Mouse (Mus musculus): Measurements from ENCODE around the gene Cdrt4.

Gene Cdrt4

GRCm38 (mm10) chr11:62951012-62951411 is at the start of gene Cdrt4:
Gene Cdrt4, plus strand, starts transcription at chr11:62951193.
- DNase-seq (ENCODE audit: low read depth), result no peak

GRCm38 (mm10) chr11:62901699-62902323 is 49.2 kb upstream of the Cdrt4 start:
- DNase-seq (ENCODE audit: low read depth), result peak; percentile 83

DNA sequence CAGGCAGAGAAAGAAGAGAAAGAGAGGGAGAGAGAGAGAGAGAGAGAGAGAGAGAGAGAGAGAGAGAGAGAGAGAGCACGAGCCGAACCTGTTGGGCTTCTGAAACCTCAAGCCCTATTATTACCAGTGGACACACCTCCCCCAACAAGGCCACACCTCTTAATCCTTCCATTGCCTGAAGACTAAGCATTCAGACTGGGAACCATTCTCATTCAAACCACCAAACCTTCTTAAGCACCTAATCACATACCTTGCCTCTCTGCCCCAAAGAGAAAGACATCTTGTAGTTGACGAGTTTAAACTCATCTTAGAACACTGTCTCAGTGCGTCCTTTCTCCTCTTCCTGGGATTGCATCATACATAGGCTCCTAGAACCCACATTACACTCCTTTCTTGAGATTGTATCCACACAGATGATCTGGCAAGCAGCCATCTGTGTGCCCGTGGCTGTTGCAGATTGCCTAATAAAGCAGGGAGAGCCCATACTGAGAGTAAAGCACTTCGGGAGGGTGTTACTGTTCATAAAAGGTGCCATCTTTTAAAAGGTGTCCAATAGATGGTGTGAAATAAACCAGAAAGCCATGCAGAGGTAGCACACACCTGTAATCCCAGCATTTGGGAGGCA is 47.0 kb upstream of the Cdrt4 start:
- peak; percentile 87 for DNase-seq (ENCODE audit: low read depth)

DNA sequence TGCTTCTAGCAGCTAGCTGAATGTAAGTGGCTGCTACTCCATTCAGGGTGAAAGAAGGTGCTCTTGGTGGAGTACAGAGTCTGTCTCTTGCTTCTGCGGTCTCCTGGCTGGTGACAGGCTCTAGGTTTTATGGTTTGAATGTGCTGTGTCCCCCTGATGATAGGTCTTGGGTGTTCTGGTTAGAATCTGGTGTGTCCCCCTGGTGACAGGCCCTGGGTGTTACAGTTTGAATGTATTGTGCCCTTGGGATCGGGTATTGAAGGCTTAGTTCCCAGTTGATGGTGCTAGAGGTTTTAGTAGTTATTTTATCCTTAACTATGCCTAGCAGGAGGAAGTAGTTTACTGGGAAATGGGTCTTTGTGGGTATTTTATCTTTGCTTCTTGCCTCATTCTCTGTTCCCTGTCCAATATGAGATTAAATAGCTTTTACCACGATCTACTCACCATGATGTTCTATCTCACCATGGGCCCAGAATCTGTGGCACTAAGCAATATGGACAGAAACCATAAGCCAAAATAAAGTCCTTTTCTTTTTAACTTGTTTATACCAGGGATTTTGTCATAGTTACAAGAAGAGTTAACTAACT is 41.2 kb upstream of the Cdrt4 start:
- peak; percentile 50 for DNase-seq (ENCODE audit: low read depth)

DNA sequence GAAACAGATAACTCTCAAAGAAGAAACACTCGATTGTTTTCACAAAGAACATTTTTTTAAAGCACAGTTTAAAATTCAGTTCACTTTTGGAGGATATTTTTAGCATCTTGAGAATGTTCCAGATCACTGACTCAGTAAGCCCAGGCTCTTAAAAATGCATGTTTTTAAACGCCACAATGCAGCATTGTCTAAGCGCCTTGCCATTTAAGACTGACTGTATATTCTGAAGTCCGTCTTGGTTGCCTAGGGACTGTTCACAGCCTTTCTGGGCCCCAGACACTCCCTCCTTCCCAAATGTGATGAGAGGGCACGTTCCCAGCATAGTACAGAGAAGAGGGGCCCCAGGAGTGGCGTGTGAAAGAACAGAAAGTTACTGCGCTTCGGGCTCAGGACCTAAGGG is 39.6 kb upstream of the Cdrt4 start:
- no peak for DNase-seq (ENCODE audit: low read depth)

DNA sequence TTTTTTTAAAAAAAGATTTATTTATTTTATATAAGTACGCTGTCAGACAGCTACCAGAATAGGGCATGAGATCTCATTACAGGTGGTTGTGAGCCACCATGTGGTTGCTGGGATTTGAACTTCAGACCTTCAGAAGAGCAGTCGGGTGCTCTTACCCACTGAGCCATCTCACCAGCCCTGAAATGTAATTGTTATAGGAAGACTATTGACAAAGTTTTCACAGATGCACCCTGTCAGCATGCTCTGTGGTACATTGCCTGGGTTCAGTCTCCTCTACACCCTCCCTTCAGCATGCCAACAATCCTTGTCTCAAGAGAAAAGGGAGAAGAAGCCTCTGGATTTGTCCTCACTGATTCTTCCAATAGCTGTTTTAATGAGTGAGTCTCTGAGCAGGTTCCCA is 37.9 kb upstream of the Cdrt4 start:
- DNase-seq (ENCODE audit: low read depth), result no peak

DNA sequence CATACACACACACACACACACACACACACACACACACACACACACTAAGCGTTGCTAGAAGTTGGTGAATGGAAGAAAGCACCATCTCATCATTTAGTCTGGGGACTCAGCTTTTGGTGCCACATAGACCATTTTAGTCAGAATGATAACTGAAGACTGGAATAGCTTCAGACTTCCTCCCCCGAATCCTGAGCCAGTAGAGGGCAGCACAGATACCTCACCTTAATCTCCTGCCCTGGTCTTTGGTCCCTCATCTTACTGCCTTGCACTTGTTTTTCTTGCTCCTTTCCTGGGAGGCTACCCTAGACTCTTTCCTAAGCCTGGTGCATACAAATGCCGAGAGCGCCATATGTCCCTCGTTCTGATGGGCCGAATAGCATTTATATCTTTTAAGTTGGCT is 36.5 kb upstream of the Cdrt4 start:
- peak; percentile 46 for DNase-seq (ENCODE audit: low read depth)

DNA sequence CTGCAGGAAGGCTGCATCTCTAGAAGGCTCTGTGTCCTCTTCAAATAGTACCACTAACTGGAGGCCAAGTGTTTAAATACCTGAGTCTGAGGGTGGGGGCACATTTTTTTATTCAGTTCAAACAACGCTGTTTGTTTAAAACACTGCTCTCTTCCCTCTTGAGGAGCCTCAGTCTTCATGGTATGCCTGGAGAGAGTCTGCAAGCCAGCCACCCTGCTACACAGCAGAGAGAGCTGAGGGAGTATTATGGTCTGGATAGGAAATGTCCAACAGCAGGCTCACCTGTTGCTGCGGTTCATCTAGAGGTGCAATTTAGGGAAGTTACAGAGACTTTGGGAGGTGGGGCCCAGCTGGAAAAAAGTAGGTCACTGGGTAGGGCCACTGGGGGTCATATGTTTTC is 35.5 kb upstream of the Cdrt4 start:
- DNase-seq (ENCODE audit: low read depth), result no peak

GRCm38 (mm10) chr11:62916765-62917164 is 34.2 kb upstream of the Cdrt4 start:
- no peak for DNase-seq (ENCODE audit: low read depth)

DNA sequence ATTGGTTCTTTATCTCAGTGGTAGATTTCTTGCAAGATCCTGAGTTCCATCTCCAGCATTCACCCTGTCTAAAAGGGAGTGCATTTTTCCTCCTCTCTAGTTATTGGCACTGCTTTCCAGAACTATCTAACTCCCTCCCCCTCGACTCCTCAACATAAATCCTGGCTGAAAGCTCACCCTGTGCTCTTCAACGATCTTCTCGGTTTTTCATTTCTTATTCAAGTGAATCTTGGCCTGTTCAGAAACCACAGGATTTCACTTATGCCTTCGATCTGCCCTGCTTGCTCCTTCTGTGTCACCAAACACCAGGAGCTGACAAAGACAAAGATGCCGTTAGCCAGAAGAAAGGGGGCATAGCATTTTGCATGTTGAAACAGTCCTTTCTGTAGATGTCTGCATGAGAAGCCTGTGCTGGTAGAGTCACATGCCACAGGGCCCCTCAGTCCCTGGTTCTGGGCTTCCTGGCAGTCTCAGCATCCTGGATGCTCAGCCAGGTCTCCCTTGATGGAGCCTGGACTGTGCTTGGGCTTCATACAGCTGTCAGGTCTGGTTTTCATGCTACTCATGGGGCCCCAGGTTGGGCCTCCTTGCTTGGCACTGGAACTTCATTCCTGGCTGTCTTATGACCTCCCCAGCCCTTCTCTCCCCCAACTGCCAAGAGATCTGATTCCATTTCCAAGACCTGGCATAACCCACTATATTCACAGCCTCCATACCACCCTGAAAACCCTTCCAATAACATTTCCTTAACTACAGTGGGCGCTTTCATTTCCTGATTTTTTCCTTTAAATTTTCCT is 30.8 kb upstream of the Cdrt4 start:
- no peak for DNase-seq (ENCODE audit: low read depth)

DNA sequence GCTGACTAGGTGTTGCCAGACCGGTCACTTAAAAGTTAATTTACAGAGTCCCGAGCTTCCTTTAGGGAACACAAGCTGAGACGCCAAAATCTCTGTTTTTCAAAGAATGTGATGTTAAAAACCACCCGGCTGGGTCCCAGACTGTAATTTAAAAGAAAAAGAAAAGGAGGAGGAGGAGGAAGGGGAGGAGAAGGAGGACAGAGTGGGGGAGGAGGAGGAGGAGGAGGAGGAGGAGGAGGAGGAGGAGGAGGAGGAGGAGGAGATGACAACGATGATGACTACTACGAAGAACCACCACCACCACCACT is 30.3 kb upstream of the Cdrt4 start:
- DNase-seq (ENCODE audit: low read depth), result no peak

- peak; percentile 82 for DNase-seq (ENCODE audit: low read depth)
Measured at GRCm38 (mm10) chr11:62921052-62921977, 29.7 kb upstream of the Cdrt4 start.

DNA sequence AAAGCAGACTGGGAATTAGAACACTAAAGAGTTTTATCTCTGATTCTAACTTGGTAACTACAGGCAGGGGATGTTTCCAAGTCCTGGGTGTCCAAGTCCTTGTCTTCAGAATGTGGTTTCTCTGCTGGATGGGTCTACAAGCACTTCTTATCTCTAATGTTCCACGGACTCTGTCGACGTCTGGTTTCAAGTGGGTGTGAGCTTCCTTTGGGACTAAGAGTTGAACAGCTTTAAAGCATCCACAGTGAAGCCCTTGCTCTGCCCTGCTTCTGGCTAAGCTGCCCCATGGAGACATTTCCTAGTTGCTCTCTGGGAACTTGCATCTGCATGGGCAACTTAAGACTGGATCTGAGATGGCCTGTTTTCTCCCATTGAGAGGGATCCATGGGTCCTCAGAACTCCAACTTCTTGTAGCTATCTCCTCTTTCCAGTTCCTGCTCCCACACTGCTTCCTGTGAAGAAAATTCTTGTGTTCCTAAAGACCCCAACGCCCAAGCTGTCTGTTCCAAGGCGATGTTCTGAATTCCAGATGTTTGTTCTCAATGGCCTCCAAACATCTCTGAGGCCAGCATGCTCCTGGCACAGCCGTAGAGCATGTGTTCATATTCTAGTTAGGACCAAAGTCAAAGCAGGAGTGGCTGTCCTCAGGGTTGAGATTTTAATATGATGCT is 26.8 kb upstream of the Cdrt4 start:
- DNase-seq (ENCODE audit: low read depth), result no peak

GRCm38 (mm10) chr11:62929799-62930198 is 21.2 kb upstream of the Cdrt4 start:
- DNase-seq (ENCODE audit: low read depth), result peak; percentile 99

DNA sequence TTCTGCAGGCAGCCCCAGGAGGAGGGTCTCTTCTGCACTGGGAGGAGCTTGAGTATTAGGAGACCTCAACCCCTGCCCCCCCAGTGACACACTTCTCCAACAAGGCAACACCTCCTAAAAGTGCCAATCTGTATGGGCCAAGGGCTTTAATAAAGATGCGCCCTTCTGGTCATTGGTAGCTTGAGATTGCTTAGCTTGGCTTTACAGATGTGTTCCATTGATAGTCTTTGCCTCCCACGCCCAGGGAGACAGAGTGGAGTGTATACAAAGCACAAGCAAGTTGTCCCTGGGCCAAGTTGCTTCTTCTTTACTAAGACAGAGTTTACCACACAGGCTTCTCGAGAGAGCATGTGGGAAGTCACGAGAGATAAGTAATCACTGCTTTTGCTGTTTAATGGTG is 20.4 kb upstream of the Cdrt4 start:
- peak; percentile 45 for DNase-seq (ENCODE audit: low read depth)

DNA sequence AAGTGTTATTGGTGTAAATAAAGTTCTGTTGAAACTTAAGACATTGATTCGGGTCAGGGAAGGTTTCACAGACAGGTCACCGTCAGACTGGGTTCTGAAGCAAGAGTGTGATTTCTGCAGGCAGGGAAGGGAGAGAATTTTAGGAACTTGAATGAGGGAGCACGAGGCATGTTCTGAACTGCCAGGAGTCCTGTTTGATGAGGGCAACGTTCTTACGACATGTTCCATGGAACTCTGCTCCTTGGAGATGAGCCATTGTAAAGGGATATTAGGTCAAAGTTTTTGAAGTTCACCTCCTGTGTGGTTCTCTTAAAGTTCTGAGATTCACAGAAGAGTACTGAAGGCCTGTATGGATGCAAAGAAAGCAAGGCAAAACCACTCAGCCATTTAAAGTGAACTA is 19.9 kb upstream of the Cdrt4 start:
- DNase-seq (ENCODE audit: low read depth), result no peak

DNA sequence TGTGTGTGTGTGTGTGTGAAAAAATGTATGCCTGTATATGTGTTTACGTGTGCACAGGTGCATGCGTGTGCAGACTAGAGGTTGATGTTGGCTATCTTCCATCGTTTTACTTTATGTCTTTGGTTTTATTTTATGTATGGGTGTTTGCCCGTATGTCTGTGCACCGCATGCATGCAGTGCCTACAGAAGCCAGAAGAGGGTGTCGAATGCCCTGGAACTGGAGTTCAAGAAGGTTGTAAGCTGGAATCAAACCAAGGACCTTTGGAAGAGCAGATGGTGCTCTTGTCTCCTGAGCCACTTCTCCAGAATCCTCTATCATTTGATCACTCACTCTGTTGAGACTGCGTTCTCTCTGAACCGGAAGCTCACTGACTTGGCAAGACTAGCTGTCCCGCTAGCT is 17.9 kb upstream of the Cdrt4 start:
- no peak for DNase-seq (ENCODE audit: low read depth)

- no peak for DNase-seq (ENCODE audit: low read depth)
Measured at GRCm38 (mm10) chr11:62934795-62935514, 16.0 kb upstream of the Cdrt4 start.

DNA sequence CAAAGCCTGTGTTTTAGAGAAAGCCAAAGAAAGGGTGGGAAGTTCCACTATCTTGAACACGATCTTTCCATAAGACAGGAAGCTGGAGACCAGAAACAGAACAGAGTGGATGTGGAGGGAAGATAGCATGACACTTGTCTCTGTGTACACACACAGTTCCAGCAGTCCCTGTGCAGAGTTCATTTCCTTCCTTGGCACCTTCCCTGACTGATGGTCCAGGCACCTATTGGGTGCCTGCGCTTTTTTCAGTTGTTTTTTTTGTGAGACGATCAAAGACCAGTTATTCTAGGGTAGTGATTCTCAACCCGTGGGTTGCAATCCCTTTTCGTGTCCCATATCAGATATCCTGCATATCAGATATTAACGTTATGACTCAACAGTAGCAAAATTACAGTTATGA is 13.0 kb upstream of the Cdrt4 start:
- no peak for DNase-seq (ENCODE audit: low read depth)

DNA sequence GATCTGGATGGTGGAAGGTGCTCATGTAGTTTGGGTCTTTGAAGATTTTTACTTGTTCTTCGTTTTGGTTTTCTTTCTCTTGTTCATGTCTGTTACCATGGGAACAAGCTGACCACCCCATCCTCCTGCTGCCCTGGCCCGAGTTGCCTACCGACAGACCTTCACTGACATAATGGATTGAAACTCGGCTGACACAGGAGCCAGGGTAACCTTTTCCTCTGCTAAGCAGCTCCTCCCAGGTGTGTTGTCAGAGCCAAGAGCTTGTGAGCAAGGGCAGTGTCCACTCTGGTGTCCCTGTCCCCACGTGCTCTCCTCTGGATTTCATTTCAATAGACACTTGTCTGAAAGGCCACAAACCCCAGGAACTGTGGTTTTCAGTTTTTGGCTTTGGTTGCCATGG is 12.1 kb upstream of the Cdrt4 start:
- DNase-seq (ENCODE audit: low read depth), result no peak

- no peak for DNase-seq (ENCODE audit: low read depth)
Measured at GRCm38 (mm10) chr11:62940176-62940575, 10.8 kb upstream of the Cdrt4 start.
